In the genomic region with DNA sequence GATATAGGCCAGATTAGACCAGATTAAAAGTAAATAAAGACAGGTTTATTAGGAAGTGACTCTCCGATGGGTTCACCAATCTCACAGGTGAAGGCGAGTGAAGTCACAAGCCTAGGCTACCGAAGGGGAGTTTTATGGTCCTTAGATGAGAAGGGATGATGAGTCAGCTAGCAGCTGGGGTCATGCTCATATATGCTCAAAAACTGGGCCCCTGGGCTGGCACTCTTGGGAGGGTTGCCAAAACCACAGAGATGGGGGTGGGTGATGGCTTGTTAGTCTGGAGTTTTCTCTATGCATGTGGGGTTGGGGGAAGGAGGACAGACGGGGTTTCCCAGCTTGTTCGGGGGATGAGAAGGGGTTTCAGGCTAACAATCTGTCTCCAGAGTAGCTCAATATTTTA, we compare ENCODE assay signal across 12 mouse cellular contexts.
"Had no signal": no experiment of that assay in that cellular context is flagged by ENCODE, and none has a peak within 500 bp of the region (broad histone marks: within the 10 kb centered on the region; RNA-seq: fewer than 3 reads in every experiment).

No protein-coding gene starts in this region.

- H3K4me3 ChIP-seq: limb, embryonic 13.5 days; midbrain, embryonic 10.5 days; myocyte; neural tube, embryonic 15.5 days had no signal

- H3K36me3 ChIP-seq: limb, embryonic 13.5 days; midbrain, embryonic 10.5 days; neural tube, embryonic 15.5 days had no signal

- DNase-seq: kidney, adult 8-10 months; kidney, postnatal 25 days; left cerebral cortex, postnatal 4 days; lung, adult 18-20 months; lung, postnatal 36 days; midbrain, embryonic 14.5 days; right cerebral cortex, adult 18-20 months; right cerebral cortex, postnatal 25 days had no signal

- H3K27me3 ChIP-seq: neural tube, embryonic 15.5 days had no signal
